Mouse (Mus musculus) embryonic facial prominence, embryonic 15.5 days (tissue): Measurements from ENCODE around the gene Wdr26. TPM values are rescaled to one million over a fixed set of nuclear protein-coding genes. Genes with fewer than 3 reads are reported as not detected.

Experiments
- ATAC-seq: fragments of 200-750 bp; cut with Nextera tagmentation; 2 replicates; pipeline ENCODE4 v1.8.0; 2017; ENCODE audit warnings: low read depth, moderate TSS enrichment; ENCODE audit not compliant: insufficient number of reproducible peaks, low FRiP score, low TSS enrichment
- H3K27ac ChIP-seq: fragments of 300-500 bp; sonication (generic); replicated peaks from 2 replicates; pipeline ENCODE4 v1.5.1; 2015; ENCODE audit warnings: mild to moderate bottlenecking, inconsistent platforms
- H3K27me3 ChIP-seq: fragments of 300-500 bp; sonication (generic); 2 replicates; pipeline ENCODE4 v1.6.1; 2015; ENCODE audit warnings: inconsistent platforms
- H3K36me3 ChIP-seq: fragments of 300-500 bp; sonication (generic); 2 replicates; pipeline ENCODE4 v1.6.1; 2015; ENCODE audit warnings: mild to moderate bottlenecking, inconsistent platforms
- H3K4me1 ChIP-seq: fragments of 300-500 bp; sonication (generic); 2 replicates; pipeline ENCODE4 v1.6.1; 2015; ENCODE audit warnings: inconsistent platforms
- H3K4me2 ChIP-seq: fragments of 300-500 bp; sonication (generic); replicated peaks from 2 replicates; pipeline ENCODE4 v1.6.1; 2015; ENCODE audit warnings: mild to moderate bottlenecking, inconsistent platforms
- H3K4me3 ChIP-seq: fragments of 300-500 bp; sonication (generic); replicated peaks from 2 replicates; pipeline ENCODE4 v1.5.1; 2015; ENCODE audit warnings: mild to moderate bottlenecking, inconsistent platforms
- H3K9ac ChIP-seq: fragments of 300-500 bp; sonication (generic); 2 replicates; pipeline ENCODE4 v1.6.1; 2015; ENCODE audit warnings: inconsistent platforms
- H3K9me3 ChIP-seq: fragments of 300-500 bp; sonication (generic); replicated peaks from 2 replicates; pipeline ENCODE4 v1.6.1; 2016; ENCODE audit warnings: inconsistent platforms
- WGBS: fragments of 180-500 bp; shearing (Covaris S2); methylation state at CpG from one replicate; pipeline ENCODE4 v1.1.7; 2015; 5-methylcytosine and 5-hydroxymethylcytosine counted together
- polyA plus RNA-seq: library from polyadenylated mRNA; unstranded; fragments of >200 nt; fragmentation: Nextera tagmentation; extraction: Ambion mirVana; gene quantifications from 2 replicates; pipeline ENCODE4 v1.2.1, GENCODE M21; 2015

The Wdr26 gene
- polyA plus RNA-seq, 1 experiment from 2014 or later: 38.0 TPM

- Histone ChIP-seq H3K4me1 (peaks cover 27% of the 10 kb centered on the region), H3K36me3 (no peaks in the 10 kb centered on the region), H3K4me3 (no peak overlapping the region), H3K9ac (no peak overlapping the region), H3K9me3 (no peaks in the 10 kb centered on the region), H3K27ac (peak overlapping the region; percentile 80; the same call in 1 of the 2 replicates), H3K4me2 (no peak overlapping the region), H3K27me3 (no peaks in the 10 kb centered on the region)
- no peak for ATAC-seq
- 56% methylated on average over 9 of the region's 9 CpGs for WGBS
Observed at GRCm38 (mm10) chr1:181255450-181255849, 43.6 kb upstream of the Wdr26 start.

GRCm38 (mm10) chr1:181251624-181252023 is 39.8 kb upstream of the Wdr26 start:
- 78% methylated on average over 5 of the region's 5 CpGs for WGBS

GRCm38 (mm10) chr1:181250961-181251360 is 39.2 kb upstream of the Wdr26 start:
- no peaks in the 10 kb centered on the region for H3K36me3 ChIP-seq
- no peak overlapping the region for H3K4me2 ChIP-seq
- H3K9ac ChIP-seq: no peak overlapping the region
- peaks cover 9% of the 10 kb centered on the region for H3K4me1 ChIP-seq
- no peaks in the 10 kb centered on the region for H3K27me3 ChIP-seq
- H3K4me3 ChIP-seq: no peak overlapping the region
- H3K9me3 ChIP-seq: no peaks in the 10 kb centered on the region
- ATAC-seq: no peak
- H3K27ac ChIP-seq: no peak overlapping the region
- 92% methylated on average over 8 of the region's 8 CpGs for WGBS

More at GRCm38 (mm10) chr1:181251624-181252023, 39.8 kb upstream of the Wdr26 start:
- no peak overlapping the region for H3K4me2 ChIP-seq
- ATAC-seq: no peak
- no peaks in the 10 kb centered on the region for H3K36me3 ChIP-seq
- H3K27ac ChIP-seq: no peak overlapping the region
- H3K9ac ChIP-seq: no peak overlapping the region
- H3K4me3 ChIP-seq: no peak overlapping the region
- H3K9me3 ChIP-seq: no peaks in the 10 kb centered on the region
- H3K27me3 ChIP-seq: no peaks in the 10 kb centered on the region
- H3K4me1 ChIP-seq: peaks cover 16% of the 10 kb centered on the region

GRCm38 (mm10) chr1:181249537-181249936 is 37.7 kb upstream of the Wdr26 start:
- WGBS: 87% methylated on average over 6 of the region's 6 CpGs
- ATAC-seq: no peak

GRCm38 (mm10) chr1:181247175-181247574 is 35.4 kb upstream of the Wdr26 start:
- H3K4me1 ChIP-seq: peaks cover 7% of the 10 kb centered on the region; the same call in 1 of the 2 replicates
- H3K27me3 ChIP-seq: no peaks in the 10 kb centered on the region
- no peak overlapping the region for H3K27ac ChIP-seq
- no peaks in the 10 kb centered on the region for H3K9me3 ChIP-seq
- 61% methylated on average over 3 of the region's 3 CpGs for WGBS
- no peak overlapping the region for H3K4me2 ChIP-seq
- no peak overlapping the region for H3K4me3 ChIP-seq
- ATAC-seq: no peak
- H3K9ac ChIP-seq: no peak overlapping the region
- H3K36me3 ChIP-seq: no peaks in the 10 kb centered on the region

More at GRCm38 (mm10) chr1:181249537-181249936, 37.7 kb upstream of the Wdr26 start:
- Histone ChIP-seq H3K27ac (no peak overlapping the region), H3K9ac (no peak overlapping the region), H3K27me3 (no peaks in the 10 kb centered on the region), H3K4me2 (no peak overlapping the region), H3K4me3 (no peak overlapping the region), H3K9me3 (no peaks in the 10 kb centered on the region), H3K4me1 (peaks cover 7% of the 10 kb centered on the region; the same call in 1 of the 2 replicates), H3K36me3 (no peaks in the 10 kb centered on the region)

GRCm38 (mm10) chr1:181246487-181247138 is 34.8 kb upstream of the Wdr26 start:
- Histone ChIP-seq H3K4me1 (peaks cover 7% of the 10 kb centered on the region; the same call in 1 of the 2 replicates), H3K4me3 (no peak overlapping the region), H3K27me3 (no peaks in the 10 kb centered on the region), H3K9ac (no peak overlapping the region), H3K9me3 (no peaks in the 10 kb centered on the region), H3K4me2 (no peak overlapping the region), H3K27ac (no peak overlapping the region), H3K36me3 (no peaks in the 10 kb centered on the region)
- no peak for ATAC-seq
- WGBS: 36% methylated on average over 7 of the region's 7 CpGs

- no peak overlapping the region for H3K9ac ChIP-seq
- ATAC-seq: no peak
- H3K4me1 ChIP-seq: peaks cover 7% of the 10 kb centered on the region; the same call in 1 of the 2 replicates
- 69% methylated on average over 11 of the region's 11 CpGs for WGBS
- H3K4me3 ChIP-seq: no peak overlapping the region
- H3K27me3 ChIP-seq: no peaks in the 10 kb centered on the region
- no peaks in the 10 kb centered on the region for H3K36me3 ChIP-seq
- H3K4me2 ChIP-seq: no peak overlapping the region
- no peaks in the 10 kb centered on the region for H3K9me3 ChIP-seq
- H3K27ac ChIP-seq: no peak overlapping the region
Observed at GRCm38 (mm10) chr1:181245554-181246486, 34.0 kb upstream of the Wdr26 start.

GRCm38 (mm10) chr1:181245067-181245466 is 33.3 kb upstream of the Wdr26 start:
- H3K4me1 ChIP-seq: peaks cover 7% of the 10 kb centered on the region; the same call in 1 of the 2 replicates
- H3K27me3 ChIP-seq: no peaks in the 10 kb centered on the region
- no peak overlapping the region for H3K9ac ChIP-seq
- no peaks in the 10 kb centered on the region for H3K36me3 ChIP-seq
- WGBS: 82% methylated on average over 2 of the region's 2 CpGs
- H3K27ac ChIP-seq: no peak overlapping the region
- no peaks in the 10 kb centered on the region for H3K9me3 ChIP-seq
- no peak overlapping the region for H3K4me2 ChIP-seq
- ATAC-seq: no peak
- no peak overlapping the region for H3K4me3 ChIP-seq

GRCm38 (mm10) chr1:181241185-181241584 is 29.4 kb upstream of the Wdr26 start:
- Histone ChIP-seq H3K4me1 (no peaks in the 10 kb centered on the region), H3K4me3 (no peak overlapping the region), H3K27ac (no peak overlapping the region), H3K9me3 (no peaks in the 10 kb centered on the region), H3K9ac (no peak overlapping the region), H3K27me3 (no peaks in the 10 kb centered on the region), H3K36me3 (no peaks in the 10 kb centered on the region), H3K4me2 (no peak overlapping the region)
- WGBS: 94% methylated on average over 3 of the region's 3 CpGs
- ATAC-seq: no peak

- no peak for ATAC-seq
- peaks cover 8% of the 10 kb centered on the region; the same call in 1 of the 2 replicates for H3K4me1 ChIP-seq
- 59% methylated on average over 5 of the region's 5 CpGs for WGBS
Observed at GRCm38 (mm10) chr1:181237332-181237731, 25.5 kb upstream of the Wdr26 start.

GRCm38 (mm10) chr1:181234326-181235035 is 22.7 kb upstream of the Wdr26 start:
- ATAC-seq: no peak

More at GRCm38 (mm10) chr1:181237332-181237731, 25.5 kb upstream of the Wdr26 start:
- no peak overlapping the region for H3K4me2 ChIP-seq
- no peaks in the 10 kb centered on the region for H3K36me3 ChIP-seq
- no peak overlapping the region for H3K27ac ChIP-seq
- no peaks in the 10 kb centered on the region for H3K27me3 ChIP-seq
- no peak overlapping the region for H3K9ac ChIP-seq
- H3K9me3 ChIP-seq: no peaks in the 10 kb centered on the region
- H3K4me3 ChIP-seq: no peak overlapping the region

More at GRCm38 (mm10) chr1:181234326-181235035, 22.7 kb upstream of the Wdr26 start:
- Histone ChIP-seq H3K4me2 (peak overlapping the region; percentile 27), H3K4me3 (peak overlapping the region; percentile 8; the same call in 1 of the 2 replicates), H3K4me1 (peaks cover 17% of the 10 kb centered on the region; the same call in 1 of the 2 replicates), H3K27me3 (no peaks in the 10 kb centered on the region), H3K9me3 (no peaks in the 10 kb centered on the region), H3K36me3 (no peaks in the 10 kb centered on the region), H3K9ac (no peak overlapping the region), H3K27ac (no peak overlapping the region)
- 33% methylated on average over 8 of the region's 8 CpGs for WGBS
